Mouse (Mus musculus): ENCODE measurements around the gene Dusp7.
A peak's percentile ranks its signal among the peaks of the same experiment; 100 is the strongest.

The Dusp7 gene

DNA sequence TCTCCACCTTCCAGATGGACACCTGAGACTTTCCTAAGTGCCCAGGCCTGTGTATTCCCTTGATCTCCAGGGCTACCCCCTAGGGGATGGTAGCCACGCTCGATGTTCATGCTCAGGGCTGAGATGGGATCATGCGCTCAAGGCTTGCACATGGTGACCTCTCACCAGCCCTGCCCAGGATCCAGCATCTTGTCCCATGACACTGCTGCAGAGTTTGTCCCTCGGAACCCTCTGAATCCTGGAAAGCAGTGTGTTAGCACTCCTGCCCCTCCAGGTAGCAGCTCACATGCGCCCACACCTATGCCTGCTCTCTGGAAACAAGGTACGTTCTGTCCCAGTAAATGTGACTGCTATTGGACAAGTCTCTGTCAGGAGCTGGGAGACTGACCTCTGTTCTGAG lies 13.6 kb upstream of the Dusp7 start:
- DNase-seq (ENCODE audit: extremely low spot score, low spot score) = no peak

- no peak for DNase-seq (ENCODE audit: extremely low spot score, low spot score)
Measured at GRCm38 (mm10) chr9:106355217-106355974, 13.0 kb upstream of the Dusp7 start.

GRCm38 (mm10) chr9:106355975-106356286 lies 12.5 kb upstream of the Dusp7 start:
- DNase-seq (ENCODE audit: extremely low spot score, low spot score) = no peak

- DNase-seq (ENCODE audit: extremely low spot score, low spot score) = peak; percentile 72
Measured at GRCm38 (mm10) chr9:106356323-106356844, 12.0 kb upstream of the Dusp7 start.

GRCm38 (mm10) chr9:106357167-106357566 lies 11.3 kb upstream of the Dusp7 start:
- DNase-seq (ENCODE audit: extremely low spot score, low spot score) = no peak

DNA sequence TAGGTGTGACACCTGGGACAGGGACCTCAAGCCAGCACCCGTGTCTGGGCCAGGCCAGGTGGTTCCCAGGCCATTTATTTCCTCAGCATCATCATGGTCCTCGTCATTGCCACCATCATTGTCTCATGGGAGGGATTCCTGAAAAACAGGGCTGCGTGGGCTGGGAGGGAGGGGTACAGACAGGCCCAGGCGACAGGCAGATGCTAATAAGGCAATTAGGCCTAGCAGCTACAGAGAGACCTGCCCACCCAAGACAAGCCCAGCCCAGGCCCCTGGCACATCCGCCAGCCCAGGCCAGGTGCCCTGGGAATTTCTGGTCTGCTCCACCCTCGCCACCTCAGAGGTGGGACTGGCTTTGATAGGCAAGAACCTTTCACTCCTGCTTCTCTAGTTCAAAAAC lies 9.1 kb upstream of the Dusp7 start:
- no peak for DNase-seq (ENCODE audit: extremely low spot score, low spot score)

GRCm38 (mm10) chr9:106361140-106361539 lies 7.3 kb upstream of the Dusp7 start:
- no peak for DNase-seq (ENCODE audit: extremely low spot score, low spot score)

DNA sequence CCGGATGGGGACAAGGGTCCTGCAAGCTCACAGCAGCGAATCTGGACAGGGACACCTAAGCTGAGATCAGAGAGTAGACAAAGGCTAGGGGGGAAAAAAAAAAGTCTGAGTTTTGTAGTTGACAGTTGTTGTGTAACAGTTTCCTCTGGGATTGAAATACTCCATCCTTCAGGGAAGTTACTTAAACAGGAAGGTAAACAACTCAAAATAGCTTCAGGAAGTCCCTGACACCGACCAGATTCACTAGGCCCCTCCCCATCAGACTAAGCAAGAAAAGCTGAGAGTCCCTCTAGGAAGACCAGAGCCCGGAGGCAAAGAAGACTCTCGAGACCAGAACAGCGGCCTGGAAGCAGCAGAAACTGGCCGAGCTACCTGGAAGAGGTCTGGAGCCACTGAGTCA lies 3.1 kb upstream of the Dusp7 start:
- no peak for DNase-seq (ENCODE audit: extremely low spot score, low spot score)

DNA sequence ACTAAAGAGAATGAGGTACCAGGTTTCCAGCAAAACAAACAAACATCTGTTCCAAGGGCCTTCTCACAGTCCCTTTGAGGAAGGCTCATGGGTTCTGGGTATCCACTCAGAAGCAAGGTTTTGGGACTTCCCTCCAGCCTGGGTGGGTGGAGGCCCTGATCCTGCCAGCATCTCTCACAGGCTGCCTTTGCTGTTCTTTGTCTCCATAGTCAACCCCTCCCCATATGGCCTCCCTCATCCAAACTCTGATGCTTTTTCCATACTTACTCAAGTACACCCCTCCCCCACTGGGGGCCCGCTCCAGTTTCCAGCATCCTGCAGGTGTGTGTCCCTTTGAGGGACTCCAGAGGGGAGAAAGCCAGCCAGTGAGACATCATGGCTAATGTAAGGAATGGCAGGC lies 2.2 kb upstream of the Dusp7 start:
- DNase-seq (ENCODE audit: extremely low spot score, low spot score) = no peak

GRCm38 (mm10) chr9:106367001-106367400 lies 1.4 kb upstream of the Dusp7 start:
- no peak for DNase-seq (ENCODE audit: extremely low spot score, low spot score)

- peak; percentile 99 for DNase-seq (ENCODE audit: extremely low spot score, low spot score)
Measured at GRCm38 (mm10) chr9:106367592-106368111, 780 bp upstream of the Dusp7 start.

- DNase-seq (ENCODE audit: extremely low spot score, low spot score) = peak; percentile 72
Measured at GRCm38 (mm10) chr9:106368831-106369501, 534 bp downstream of the Dusp7 start.

DNA sequence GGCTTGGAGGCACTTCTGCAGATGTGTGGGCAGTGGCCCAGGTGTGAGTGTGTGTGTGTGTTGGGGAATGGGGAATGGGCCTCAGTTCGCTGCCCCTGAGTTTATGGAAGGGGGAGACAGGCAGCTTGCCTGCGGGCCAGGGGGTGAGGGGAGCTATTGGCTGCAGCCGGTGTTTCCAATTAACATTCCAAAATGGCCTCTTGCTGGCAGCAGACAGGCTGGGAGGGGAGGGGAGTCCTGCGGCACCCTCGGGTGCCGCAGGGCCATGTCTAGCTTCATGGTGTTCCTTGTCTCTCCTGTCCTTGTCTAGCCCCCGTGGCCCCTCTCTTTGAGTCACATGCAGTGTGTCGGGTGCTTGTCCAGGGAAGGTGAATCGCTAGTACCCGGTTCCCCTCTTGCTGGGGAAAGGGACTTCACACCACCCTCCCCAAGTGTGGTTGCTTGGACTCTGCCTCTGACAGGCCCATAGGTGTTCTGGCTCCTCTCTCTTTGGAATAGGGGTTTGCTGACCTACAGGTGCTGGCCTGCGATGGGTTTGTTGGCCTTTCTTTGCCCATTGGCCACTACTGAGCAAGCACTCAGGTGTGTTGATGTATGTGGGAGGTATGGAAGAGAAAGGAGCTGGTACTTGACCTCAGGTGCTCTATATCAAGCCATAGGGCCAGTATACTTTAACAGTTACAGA lies 1.5 kb downstream of the Dusp7 start:
- peak; percentile 62 for DNase-seq (ENCODE audit: extremely low spot score, low spot score)

- no peak for DNase-seq (ENCODE audit: extremely low spot score, low spot score)
Measured at GRCm38 (mm10) chr9:106370620-106371383, 2.4 kb downstream of the Dusp7 start.

DNA sequence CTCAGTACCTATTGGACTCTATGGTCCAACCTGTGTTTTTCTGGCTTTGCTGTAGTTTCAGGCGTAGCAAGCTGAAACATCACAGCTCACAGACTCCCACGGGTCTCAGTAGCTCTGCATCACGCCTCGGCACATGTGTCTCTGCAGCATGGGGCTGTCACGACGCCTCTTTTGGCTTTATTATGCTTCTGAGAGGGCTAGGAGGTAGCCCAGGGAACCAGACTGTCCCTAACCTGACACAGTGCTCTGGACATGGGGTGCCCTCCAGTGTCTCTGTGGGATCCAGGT lies 2.9 kb downstream of the Dusp7 start:
- no peak for DNase-seq (ENCODE audit: extremely low spot score, low spot score)

GRCm38 (mm10) chr9:106371776-106372175 lies 3.3 kb downstream of the Dusp7 start:
- peak; percentile 47 for DNase-seq (ENCODE audit: extremely low spot score, low spot score)

DNA sequence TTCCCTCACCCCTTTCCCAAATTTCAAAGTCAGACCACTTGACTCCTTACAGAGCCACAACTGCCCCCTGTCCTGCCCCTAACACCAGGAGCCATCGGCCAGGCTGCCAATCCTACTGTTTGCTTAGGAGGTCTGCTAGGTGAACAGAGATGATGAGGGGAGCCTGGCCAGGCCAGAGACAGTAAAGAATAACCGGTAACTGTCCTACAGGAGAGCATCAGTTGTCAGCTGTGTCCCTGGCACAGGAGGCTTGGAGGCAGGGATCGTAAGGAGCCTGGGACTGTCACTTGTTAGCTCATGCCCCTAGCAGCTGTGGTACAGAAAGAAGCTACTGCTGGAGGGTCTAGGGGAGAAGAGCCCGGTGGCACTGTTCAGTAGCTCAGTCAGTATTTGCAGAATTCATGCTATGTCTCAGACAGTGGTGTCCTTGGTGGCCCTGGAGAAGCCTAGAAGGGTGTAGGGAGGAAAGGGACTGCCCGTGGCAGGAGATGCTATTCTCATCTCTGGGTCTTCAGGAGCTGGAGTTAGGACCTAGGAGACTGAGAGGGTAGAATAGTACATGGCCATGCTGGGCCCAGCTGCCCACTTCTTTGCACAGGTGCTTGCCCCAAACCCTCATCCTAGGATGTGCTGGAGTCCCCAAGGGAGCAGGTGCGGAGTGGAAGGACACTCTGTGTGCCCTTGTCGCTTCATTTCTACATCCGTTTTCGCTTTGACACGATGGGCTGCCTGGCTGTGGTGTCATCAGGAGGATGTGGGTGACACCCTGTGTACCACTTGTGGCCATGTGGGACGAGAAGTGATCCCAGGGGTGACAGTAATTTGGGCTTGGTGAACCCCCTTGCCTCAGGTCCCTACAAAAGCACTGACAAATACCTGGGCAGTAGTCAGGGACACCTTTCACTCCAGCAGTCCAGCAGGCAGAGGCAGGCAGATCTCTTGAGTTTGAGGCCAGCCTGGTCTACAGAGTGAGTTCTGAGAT lies 4.3 kb downstream of the Dusp7 start:
- DNase-seq (ENCODE audit: extremely low spot score, low spot score) = no peak

DNA sequence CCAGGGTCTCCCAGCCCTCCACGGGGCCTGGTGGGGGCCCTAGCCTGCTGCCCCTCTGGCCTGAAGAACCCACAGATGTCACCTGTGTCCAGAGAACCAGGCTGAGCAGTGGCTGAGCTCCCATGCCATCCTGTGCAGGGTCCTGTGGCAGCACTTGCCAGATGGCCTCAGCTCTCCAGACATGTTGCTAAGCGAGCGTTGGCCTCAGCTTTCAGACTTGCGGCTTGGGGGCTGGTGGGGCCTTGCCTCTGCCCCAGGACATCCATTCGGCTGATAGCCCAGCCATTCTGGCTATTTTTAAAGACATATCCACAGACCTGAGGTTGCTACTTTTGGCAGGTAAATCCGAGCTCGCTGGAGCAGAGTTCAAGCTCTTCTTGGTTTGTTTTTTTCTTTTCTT lies 5.5 kb downstream of the Dusp7 start:
- DNase-seq (ENCODE audit: extremely low spot score, low spot score) = no peak

DNA sequence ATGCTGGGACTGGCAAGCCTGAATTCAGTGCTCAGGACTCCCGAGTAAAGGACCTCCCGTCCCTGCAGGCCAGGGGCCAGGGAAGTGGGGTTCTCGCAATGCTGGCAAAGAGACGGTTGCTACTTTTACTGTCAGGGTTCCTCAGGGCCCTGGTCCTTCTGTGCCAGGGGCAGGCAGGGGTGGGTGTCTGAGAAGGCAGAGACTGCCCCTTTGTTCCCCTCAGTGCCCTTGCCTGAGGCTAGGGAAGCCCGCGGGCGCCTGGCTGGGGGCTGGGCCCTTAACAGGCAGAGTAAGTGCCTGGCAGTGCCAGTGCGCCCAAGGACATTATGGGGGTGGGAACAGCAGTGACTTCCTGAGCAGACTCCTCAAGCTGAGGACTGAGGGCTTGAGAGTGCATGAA lies 8.8 kb downstream of the Dusp7 start:
- no peak for DNase-seq (ENCODE audit: extremely low spot score, low spot score)

DNA sequence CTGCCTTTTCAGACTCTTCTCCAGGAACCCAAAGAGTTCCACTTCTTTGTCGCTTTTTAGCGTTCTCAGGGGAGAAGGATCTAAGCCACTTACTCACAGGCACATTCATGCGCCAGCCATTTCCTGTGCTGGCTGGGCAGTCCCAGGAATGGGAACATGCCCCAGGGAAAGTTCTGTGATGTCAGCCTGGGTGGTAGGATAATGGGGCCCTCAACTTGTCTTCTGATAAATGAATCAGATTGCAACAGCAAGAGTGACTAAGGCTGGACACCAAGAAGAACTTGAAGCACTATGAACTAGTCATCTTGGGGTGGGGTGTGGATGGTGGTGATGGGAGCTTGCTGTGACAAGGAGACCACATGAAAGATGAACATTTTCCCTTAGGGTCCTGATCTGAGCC lies 9.6 kb downstream of the Dusp7 start:
- DNase-seq (ENCODE audit: extremely low spot score, low spot score) = no peak
